Mouse (Mus musculus) G1E (cell line): ENCODE data around the gene Hexim1. TPM values are rescaled to one million over a fixed set of nuclear protein-coding genes. Genes with fewer than 3 reads are reported as not detected.

ENCODE experiments used
- ATAC-seq: 2 replicates; pipeline ENCODE4 v1.8.0; 2016; ENCODE audit warnings: mild to moderate bottlenecking; ENCODE audit not compliant: insufficient number of reproducible peaks, poor library complexity, low FRiP score, severe bottlenecking; ENCODE audit errors: extremely low read depth
- DNase-seq: peaks from one replicate; pipeline ENCODE4 v3.0.0; 2012; ENCODE audit warnings: low spot score
- H3K27me3 ChIP-seq: 2 replicates; pipeline ENCODE4 v1.6.1; 2012; ENCODE audit warnings: mild to moderate bottlenecking, low read length, inconsistent platforms; ENCODE audit not compliant: insufficient read depth
- H3K36me3 ChIP-seq: replicated peaks from 2 replicates; pipeline ENCODE3; 2012; ENCODE audit warnings: mild to moderate bottlenecking, inconsistent platforms
- H3K4me1 ChIP-seq: 2 replicates; pipeline ENCODE4 v1.6.1; 2012; ENCODE audit warnings: low read depth, low read length, inconsistent platforms, mixed read lengths; ENCODE audit not compliant: insufficient read depth
- H3K4me3 ChIP-seq: 2 replicates; pipeline ENCODE4 v1.5.1; 2012; ENCODE audit warnings: low read depth, mild to moderate bottlenecking, inconsistent platforms, low read length, moderate library complexity, mixed read lengths
- H3K9me3 ChIP-seq: replicated peaks from 2 replicates; pipeline ENCODE4 v1.6.1; 2012; ENCODE audit warnings: inconsistent platforms
- CTCF ChIP-seq: IDR thresholded peaks from 2 replicates; pipeline ENCODE4 v1.5.1; 2012; ENCODE audit warnings: low read depth, low read length, inconsistent platforms, mixed read lengths
- GATA1 ChIP-seq: IDR thresholded peaks from 2 replicates; pipeline ENCODE4 v1.6.1; 2012; ENCODE audit warnings: borderline replicate concordance, low read length, inconsistent platforms, mixed read lengths
- GATA2 ChIP-seq: IDR thresholded peaks from 2 replicates; pipeline ENCODE4 v1.6.1; 2012; ENCODE audit warnings: low read depth, low read length, inconsistent platforms, borderline replicate concordance
- POLR2AphosphoS5 ChIP-seq: IDR thresholded peaks from 2 replicates; pipeline ENCODE4 v1.6.1; 2012; ENCODE audit warnings: low read depth, low read length, inconsistent platforms; ENCODE audit not compliant: insufficient replicate concordance
- TAL1 ChIP-seq: conservative IDR thresholded peaks from 2 replicates; pipeline ENCODE4 v1.6.1; 2012; ENCODE audit warnings: low read depth, low read length, inconsistent platforms, mixed read lengths
- polyA plus RNA-seq: library from polyadenylated mRNA; stranded (reverse); fragments of >175 nt; gene quantifications from 2 replicates; pipeline ENCODE4 v1.2.3, GENCODE M21; 2012
- total RNA-seq, 2 experiments: library from RNA; stranded (forward) in 1 of 2; stranded (reverse) in 1 of 2; fragments of 200-1000 nt in 1 of 2; fragments of >200 nt in 1 of 2; fragmentation: Nextera tagmentation in 1 of 2; gene quantifications; 2 replicates each; pipeline ENCODE4 v1.2.3; 2014 to 2017

Hexim1 gene
- total and polyA plus RNA-seq, 3 experiments, result 16.6 to 39.4 (median 25.7) TPM

- Histone ChIP-seq H3K9me3 (no peaks in the 10 kb centered on the region), H3K36me3 (no peaks in the 10 kb centered on the region), H3K27me3 (peaks cover 68% of the 10 kb centered on the region), H3K4me3 (no peak overlapping the region), H3K4me1 (peaks cover 12% of the 10 kb centered on the region)
- DNase-seq, result no peak
- TF ChIP-seq GATA2, result no peak
- ATAC-seq, result no peak
These were observed 37.9 kb upstream of the Hexim1 start for GRCm38 (mm10) chr11:103078131-103078530.

GRCm38 (mm10) chr11:103080323-103081091 lies 35.5 kb upstream of the Hexim1 start:
- DNase-seq, result no peak
- no peak for ATAC-seq
- peaks cover 56% of the 10 kb centered on the region for H3K27me3 ChIP-seq

GRCm38 (mm10) chr11:103081631-103082030 lies 34.4 kb upstream of the Hexim1 start:
- no peaks in the 10 kb centered on the region for H3K9me3 ChIP-seq
- H3K4me3 ChIP-seq, result no peak overlapping the region
- H3K36me3 ChIP-seq, result no peaks in the 10 kb centered on the region
- ATAC-seq (no peak), DNase-seq (no peak)
- TF ChIP-seq TAL1 (no peak), GATA1 (no peak), CTCF (no peak), GATA2 (no peak), POLR2AphosphoS5 (no peak)
- peaks cover 3% of the 10 kb centered on the region; the same call in 1 of the 2 replicates for H3K4me1 ChIP-seq
- peaks cover 53% of the 10 kb centered on the region for H3K27me3 ChIP-seq

More at GRCm38 (mm10) chr11:103080323-103081091, 35.5 kb upstream of the Hexim1 start:
- no peak for TF ChIP-seq GATA1
- no peak for TF ChIP-seq POLR2AphosphoS5
- TF ChIP-seq GATA2, result no peak
- TF ChIP-seq TAL1, result no peak
- TF ChIP-seq CTCF, result no peak
- Histone ChIP-seq H3K4me1 (peaks cover 12% of the 10 kb centered on the region), H3K9me3 (no peaks in the 10 kb centered on the region), H3K4me3 (no peak overlapping the region), H3K36me3 (no peaks in the 10 kb centered on the region)

GRCm38 (mm10) chr11:103093306-103093705 lies 22.7 kb upstream of the Hexim1 start:
- no peaks in the 10 kb centered on the region for H3K36me3 ChIP-seq
- peaks cover 18% of the 10 kb centered on the region for H3K4me1 ChIP-seq
- DNase-seq, result no peak
- peaks cover 34% of the 10 kb centered on the region for H3K27me3 ChIP-seq
- TF ChIP-seq TAL1 (peak; percentile 20; the same call in 1 of the 2 replicates), GATA2 (no peak), GATA1 (no peak)
- H3K9me3 ChIP-seq, result no peaks in the 10 kb centered on the region
- ATAC-seq, result no peak
- H3K4me3 ChIP-seq, result no peak overlapping the region

GRCm38 (mm10) chr11:103093862-103094833 lies 21.9 kb upstream of the Hexim1 start:
- no peak for TF ChIP-seq CTCF
- TF ChIP-seq GATA2, result no peak
- no peak for TF ChIP-seq POLR2AphosphoS5
- no peak for TF ChIP-seq GATA1
- TF ChIP-seq TAL1, result no peak
- no peak for DNase-seq
- Histone ChIP-seq H3K9me3 (no peaks in the 10 kb centered on the region), H3K4me3 (no peak overlapping the region), H3K4me1 (peaks cover 18% of the 10 kb centered on the region), H3K36me3 (no peaks in the 10 kb centered on the region), H3K27me3 (peaks cover 42% of the 10 kb centered on the region)
- ATAC-seq, result no peak

GRCm38 (mm10) chr11:103095107-103095670 lies 20.8 kb upstream of the Hexim1 start:
- ATAC-seq, result no peak
- Histone ChIP-seq H3K4me1 (peaks cover 18% of the 10 kb centered on the region), H3K4me3 (no peak overlapping the region), H3K36me3 (no peaks in the 10 kb centered on the region), H3K9me3 (no peaks in the 10 kb centered on the region), H3K27me3 (peaks cover 53% of the 10 kb centered on the region)
- DNase-seq, result no peak
- TF ChIP-seq TAL1, result no peak
- no peak for TF ChIP-seq POLR2AphosphoS5
- TF ChIP-seq GATA1, result no peak
- no peak for TF ChIP-seq CTCF
- TF ChIP-seq GATA2, result no peak
